Mouse (Mus musculus): ENCODE measurements at regions not wholly inside any gene's neighbourhood (a gene's known extent, or its start where the extent isn't known, plus 50 kb on each side); places are given as distances from the start of the nearest gene placed in this dataset.

GRCm38 (mm10) chr13:31349671-31350070 is 206.3 kb upstream of the Foxq1 start:
- DNase-seq (no peak), ATAC-seq (no peak)
- H3K4me1 ChIP-seq (ENCODE audit: insufficient read depth): 0 out of 2 replicates have a peak, but pooled peaks cover 3% of the 10 kb centered on the region
- no peaks in the 10 kb centered on the region for H3K36me3 ChIP-seq (replicated peaks; ENCODE audit: insufficient read depth, low read length)
- no peaks in the 10 kb centered on the region for H3K27me3 ChIP-seq (ENCODE audit: insufficient read depth, low read length)
- H3K9ac ChIP-seq (replicated peaks): no peak overlapping the region
- 54% methylated on average over 2 of the region's 2 CpGs for WGBS (ENCODE audit: insufficient replicate concordance)
- H3K4me3 ChIP-seq (ENCODE audit: low read depth, low read length): no peak overlapping the region
- no peak overlapping the region for H3K4me2 ChIP-seq (ENCODE audit: low read depth, low read length)
- TF ChIP-seq CTCF (IDR thresholded peaks at IDR 0.05; ENCODE audit: low read depth) (no peak), EP300 (IDR thresholded peaks at IDR 0.05; ENCODE audit: low read depth) (no peak)
- no peaks in the 10 kb centered on the region for H3K9me3 ChIP-seq (ENCODE audit: low read length)
- H3K27ac ChIP-seq (ENCODE audit: low read depth): no peak overlapping the region

GRCm38 (mm10) chr13:31351481-31351880 is 204.5 kb upstream of the Foxq1 start:
- Histone ChIP-seq H3K9ac (replicated peaks) (no peak overlapping the region), H3K4me1 (ENCODE audit: insufficient read depth) (no peaks in the 10 kb centered on the region), H3K36me3 (replicated peaks; ENCODE audit: insufficient read depth, low read length) (no peaks in the 10 kb centered on the region), H3K9me3 (ENCODE audit: low read length) (no peaks in the 10 kb centered on the region), H3K27me3 (ENCODE audit: insufficient read depth, low read length) (no peaks in the 10 kb centered on the region), H3K4me2 (ENCODE audit: low read depth, low read length) (no peak overlapping the region), H3K4me3 (ENCODE audit: low read depth, low read length) (no peak overlapping the region), H3K27ac (ENCODE audit: low read depth) (no peak overlapping the region)
- TF ChIP-seq CTCF (IDR thresholded peaks at IDR 0.05; ENCODE audit: low read depth) (no peak), EP300 (IDR thresholded peaks at IDR 0.05; ENCODE audit: low read depth) (no peak)
- no peak for DNase-seq
- no peak for ATAC-seq

GRCm38 (mm10) chr13:31352825-31353224 is 203.1 kb upstream of the Foxq1 start:
- no peak for DNase-seq
- no peak overlapping the region for H3K4me3 ChIP-seq (ENCODE audit: low read depth, low read length)
- WGBS (ENCODE audit: insufficient replicate concordance): 68% methylated on average over 5 of the region's 5 CpGs
- H3K4me1 ChIP-seq (ENCODE audit: insufficient read depth): no peaks in the 10 kb centered on the region
- no peak overlapping the region for H3K9ac ChIP-seq (replicated peaks)
- H3K36me3 ChIP-seq (replicated peaks; ENCODE audit: insufficient read depth, low read length): no peaks in the 10 kb centered on the region
- no peak for ATAC-seq
- no peaks in the 10 kb centered on the region for H3K9me3 ChIP-seq (ENCODE audit: low read length)
- H3K27me3 ChIP-seq (ENCODE audit: insufficient read depth, low read length): no peaks in the 10 kb centered on the region
- H3K27ac ChIP-seq (ENCODE audit: low read depth): no peak overlapping the region
- H3K4me2 ChIP-seq (ENCODE audit: low read depth, low read length): no peak overlapping the region
- TF ChIP-seq EP300 (IDR thresholded peaks at IDR 0.05; ENCODE audit: low read depth) (no peak), CTCF (IDR thresholded peaks at IDR 0.05; ENCODE audit: low read depth) (peak; percentile 41)

- Histone ChIP-seq H3K27ac (ENCODE audit: low read depth) (no peak overlapping the region), H3K9ac (replicated peaks) (no peak overlapping the region), H3K4me3 (ENCODE audit: low read depth, low read length) (no peak overlapping the region), H3K4me1 (ENCODE audit: insufficient read depth) (no peaks in the 10 kb centered on the region), H3K4me2 (ENCODE audit: low read depth, low read length) (no peak overlapping the region), H3K9me3 (ENCODE audit: low read length) (no peaks in the 10 kb centered on the region), H3K36me3 (replicated peaks; ENCODE audit: insufficient read depth, low read length) (no peaks in the 10 kb centered on the region), H3K27me3 (ENCODE audit: insufficient read depth, low read length) (no peaks in the 10 kb centered on the region)
- TF ChIP-seq EP300 (IDR thresholded peaks at IDR 0.05; ENCODE audit: low read depth) (no peak), CTCF (IDR thresholded peaks at IDR 0.05; ENCODE audit: low read depth) (no peak)
- 82% methylated on average over 4 of the region's 4 CpGs for WGBS (ENCODE audit: insufficient replicate concordance)
- no peak for DNase-seq
- ATAC-seq: no peak
Measured at GRCm38 (mm10) chr13:31359353-31359752, 196.6 kb upstream of the Foxq1 start.

GRCm38 (mm10) chr13:31362386-31362785 is 193.5 kb upstream of the Foxq1 start:
- no peak overlapping the region for H3K4me3 ChIP-seq (ENCODE audit: low read depth, low read length)
- DNase-seq (no peak), ATAC-seq (no peak)
- no peak overlapping the region for H3K9ac ChIP-seq (replicated peaks)
- no peaks in the 10 kb centered on the region for H3K27me3 ChIP-seq (ENCODE audit: insufficient read depth, low read length)
- no peaks in the 10 kb centered on the region for H3K36me3 ChIP-seq (replicated peaks; ENCODE audit: insufficient read depth, low read length)
- no peaks in the 10 kb centered on the region for H3K9me3 ChIP-seq (ENCODE audit: low read length)
- no peak overlapping the region for H3K27ac ChIP-seq (ENCODE audit: low read depth)
- H3K4me1 ChIP-seq (ENCODE audit: insufficient read depth): no peaks in the 10 kb centered on the region
- no peak overlapping the region for H3K4me2 ChIP-seq (ENCODE audit: low read depth, low read length)
- TF ChIP-seq CTCF (IDR thresholded peaks at IDR 0.05; ENCODE audit: low read depth): no peak
- no peak for TF ChIP-seq EP300 (IDR thresholded peaks at IDR 0.05; ENCODE audit: low read depth)
- WGBS (ENCODE audit: insufficient replicate concordance): 12% methylated on average over 3 of the region's 3 CpGs

GRCm38 (mm10) chr13:31364369-31364768 is 191.6 kb upstream of the Foxq1 start:
- no peak overlapping the region for H3K27ac ChIP-seq (ENCODE audit: low read depth)
- no peaks in the 10 kb centered on the region for H3K36me3 ChIP-seq (replicated peaks; ENCODE audit: insufficient read depth, low read length)
- H3K4me2 ChIP-seq (ENCODE audit: low read depth, low read length): no peak overlapping the region
- H3K9ac ChIP-seq (replicated peaks): no peak overlapping the region
- no peaks in the 10 kb centered on the region for H3K9me3 ChIP-seq (ENCODE audit: low read length)
- TF ChIP-seq CTCF (IDR thresholded peaks at IDR 0.05; ENCODE audit: low read depth) (no peak), EP300 (IDR thresholded peaks at IDR 0.05; ENCODE audit: low read depth) (no peak)
- no peaks in the 10 kb centered on the region for H3K27me3 ChIP-seq (ENCODE audit: insufficient read depth, low read length)
- no peak overlapping the region for H3K4me3 ChIP-seq (ENCODE audit: low read depth, low read length)
- no peaks in the 10 kb centered on the region; the same call in 1 of the 2 replicates for H3K4me1 ChIP-seq (ENCODE audit: insufficient read depth)
- ATAC-seq (no peak), DNase-seq (no peak)
- 66% methylated on average over 4 of the region's 4 CpGs for WGBS (ENCODE audit: insufficient replicate concordance)

GRCm38 (mm10) chr13:31367226-31367625 is 188.7 kb upstream of the Foxq1 start:
- WGBS (ENCODE audit: insufficient replicate concordance): 76% methylated on average over 3 of the region's 3 CpGs
- no peak for DNase-seq
- Histone ChIP-seq H3K4me3 (ENCODE audit: low read depth, low read length) (no peak overlapping the region), H3K9me3 (ENCODE audit: low read length) (no peaks in the 10 kb centered on the region), H3K4me1 (ENCODE audit: insufficient read depth) (peaks cover 4% of the 10 kb centered on the region; the same call in 1 of the 2 replicates), H3K36me3 (replicated peaks; ENCODE audit: insufficient read depth, low read length) (no peaks in the 10 kb centered on the region), H3K9ac (replicated peaks) (no peak overlapping the region), H3K27ac (ENCODE audit: low read depth) (no peak overlapping the region), H3K4me2 (ENCODE audit: low read depth, low read length) (no peak overlapping the region), H3K27me3 (ENCODE audit: insufficient read depth, low read length) (no peaks in the 10 kb centered on the region)
- no peak for ATAC-seq
- no peak for TF ChIP-seq CTCF (IDR thresholded peaks at IDR 0.05; ENCODE audit: low read depth)
- TF ChIP-seq EP300 (IDR thresholded peaks at IDR 0.05; ENCODE audit: low read depth): no peak

Measured in liver, postnatal 0 days (tissue).